Mouse (Mus musculus) cerebellum, adult 18-20 months (tissue): ENCODE results near the gene Dnaaf5.

Source experiments
- DNase-seq, 2 experiments: peaks; one replicate each; pipeline ENCODE4 v3.0.0; 2021

Dnaaf5 gene

GRCm38 (mm10) chr5:139149681-139150602, at the start of gene Dnaaf5, which contains the start of gene Prkar1b:
Gene Dnaaf5, plus strand, starts transcription at chr5:139150223.
Gene Prkar1b, minus strand, starts transcription at chr5:139150001.
- peak; percentile 95 to 96 for DNase-seq

- no peak for DNase-seq
These were observed 48.2 kb upstream of the Dnaaf5 start for GRCm38 (mm10) chr5:139101783-139102182.

- peak; percentile 48 to 59 for DNase-seq
These were observed 42.2 kb upstream of the Dnaaf5 start for GRCm38 (mm10) chr5:139107815-139108214.

- DNase-seq = no peak
These were observed 39.7 kb upstream of the Dnaaf5 start for GRCm38 (mm10) chr5:139110140-139110855.

- DNase-seq = no peak
These were observed 38.0 kb upstream of the Dnaaf5 start for GRCm38 (mm10) chr5:139111991-139112390.

GRCm38 (mm10) chr5:139112418-139112817, 37.6 kb upstream of the Dnaaf5 start:
- no peak for DNase-seq

GRCm38 (mm10) chr5:139114876-139115275, 35.1 kb upstream of the Dnaaf5 start:
- no peak for DNase-seq

- no peak for DNase-seq
These were observed 34.5 kb upstream of the Dnaaf5 start for GRCm38 (mm10) chr5:139115507-139115906.

- no peak for DNase-seq
These were observed 31.7 kb upstream of the Dnaaf5 start for GRCm38 (mm10) chr5:139118139-139118960.

GRCm38 (mm10) chr5:139118961-139119276, 31.1 kb upstream of the Dnaaf5 start:
- no peak for DNase-seq

- DNase-seq = peak; percentile 50 to 68
These were observed 24.3 kb upstream of the Dnaaf5 start for GRCm38 (mm10) chr5:139125717-139126116.

GRCm38 (mm10) chr5:139128476-139129065, 21.5 kb upstream of the Dnaaf5 start:
- DNase-seq = no peak

GRCm38 (mm10) chr5:139129078-139129477, 20.9 kb upstream of the Dnaaf5 start:
- DNase-seq = peak; percentile 70

- peak; percentile 82 to 83 for DNase-seq
These were observed 20.4 kb upstream of the Dnaaf5 start for GRCm38 (mm10) chr5:139129572-139130151.

GRCm38 (mm10) chr5:139130351-139130750, 19.7 kb upstream of the Dnaaf5 start:
- DNase-seq = peak; percentile 58 to 67

- DNase-seq = no peak
These were observed 15.5 kb upstream of the Dnaaf5 start for GRCm38 (mm10) chr5:139134501-139134900.

- no peak for DNase-seq
These were observed 13.7 kb upstream of the Dnaaf5 start for GRCm38 (mm10) chr5:139136341-139136740.

GRCm38 (mm10) chr5:139137176-139137575, 12.8 kb upstream of the Dnaaf5 start:
- DNase-seq = no peak

- DNase-seq = peak; percentile 94 to 95
These were observed 11.6 kb upstream of the Dnaaf5 start for GRCm38 (mm10) chr5:139138261-139138925.

GRCm38 (mm10) chr5:139138926-139139472, 11.0 kb upstream of the Dnaaf5 start:
- no peak for DNase-seq

- DNase-seq = no peak
These were observed 9.4 kb upstream of the Dnaaf5 start for GRCm38 (mm10) chr5:139140589-139140988.
